Mouse (Mus musculus): ENCODE measurements around the gene Fchsd2. TPM values are rescaled to one million over a fixed set of nuclear protein-coding genes. Genes with fewer than 3 reads are reported as not detected.

Gene Fchsd2
- polyA plus RNA-seq, 1 experiment, result 68.2 TPM

- Histone ChIP-seq H3K4me1 (ENCODE audit: control insufficient read depth, insufficient read depth, low read length) (peaks cover 31% of the 10 kb centered on the region), H3K4me3 (ENCODE audit: insufficient read depth, low read depth, low read length) (no peak overlapping the region), H3K27ac (ENCODE audit: insufficient read depth, low read depth, low read length) (peak overlapping the region; percentile 97; the same call in 1 of the 2 replicates)
- TF ChIP-seq CTCF (IDR thresholded peaks at IDR 0.05; ENCODE audit: insufficient read depth, low read depth, low read length), result no peak
- TF ChIP-seq POLR2A (IDR thresholded peaks at IDR 0.05; ENCODE audit: insufficient read depth, low read depth, low read length), result no peak
Observed at GRCm38 (mm10) chr7:101315699-101316098, 223.0 kb downstream of the Fchsd2 start.

GRCm38 (mm10) chr7:101316591-101317001, 223.9 kb downstream of the Fchsd2 start:
- Histone ChIP-seq H3K4me3 (ENCODE audit: insufficient read depth, low read depth, low read length) (no peak overlapping the region), H3K27ac (ENCODE audit: insufficient read depth, low read depth, low read length) (no peak overlapping the region), H3K4me1 (ENCODE audit: control insufficient read depth, insufficient read depth, low read length) (peaks cover 31% of the 10 kb centered on the region)
- TF ChIP-seq CTCF (IDR thresholded peaks at IDR 0.05; ENCODE audit: insufficient read depth, low read depth, low read length) (no peak), POLR2A (IDR thresholded peaks at IDR 0.05; ENCODE audit: insufficient read depth, low read depth, low read length) (no peak)
- WGBS, result 77% methylated on average over 6 of the region's 6 CpGs

GRCm38 (mm10) chr7:101317014-101317413, 224.4 kb downstream of the Fchsd2 start, which contains the start of gene Stard10:
TSS of gene Stard10 (plus strand) at chr7:101317086.
- H3K4me3 ChIP-seq (ENCODE audit: insufficient read depth, low read depth, low read length), result no peak within 1 kb of the TSS
- H3K27ac ChIP-seq (ENCODE audit: insufficient read depth, low read depth, low read length), result no peak within 1 kb of the TSS
- no peak for TF ChIP-seq POLR2A (IDR thresholded peaks at IDR 0.05; ENCODE audit: insufficient read depth, low read depth, low read length)
- TF ChIP-seq CTCF (IDR thresholded peaks at IDR 0.05; ENCODE audit: insufficient read depth, low read depth, low read length), result no peak
- peaks cover 31% of the 10 kb centered on the region for H3K4me1 ChIP-seq (ENCODE audit: control insufficient read depth, insufficient read depth, low read length)
- WGBS, result 70% methylated on average over 3 of the region's 3 CpGs

- no peak for TF ChIP-seq POLR2A (IDR thresholded peaks at IDR 0.05; ENCODE audit: insufficient read depth, low read depth, low read length)
- TF ChIP-seq CTCF (IDR thresholded peaks at IDR 0.05; ENCODE audit: insufficient read depth, low read depth, low read length), result no peak
- 84% methylated on average over 4 of the region's 4 CpGs for WGBS
- peaks cover 38% of the 10 kb centered on the region for H3K4me1 ChIP-seq (ENCODE audit: control insufficient read depth, insufficient read depth, low read length)
- no peak overlapping the region for H3K27ac ChIP-seq (ENCODE audit: insufficient read depth, low read depth, low read length)
- no peak overlapping the region for H3K4me3 ChIP-seq (ENCODE audit: insufficient read depth, low read depth, low read length)
Observed at GRCm38 (mm10) chr7:101318848-101319247, 226.2 kb downstream of the Fchsd2 start.

GRCm38 (mm10) chr7:101319796-101320195, 227.1 kb downstream of the Fchsd2 start:
- Histone ChIP-seq H3K4me1 (ENCODE audit: control insufficient read depth, insufficient read depth, low read length) (peaks cover 39% of the 10 kb centered on the region), H3K4me3 (ENCODE audit: insufficient read depth, low read depth, low read length) (no peak overlapping the region), H3K27ac (ENCODE audit: insufficient read depth, low read depth, low read length) (no peak overlapping the region)
- TF ChIP-seq POLR2A (IDR thresholded peaks at IDR 0.05; ENCODE audit: insufficient read depth, low read depth, low read length), result no peak
- no peak for TF ChIP-seq CTCF (IDR thresholded peaks at IDR 0.05; ENCODE audit: insufficient read depth, low read depth, low read length)
- WGBS, result 77% methylated on average over 1 of the region's 1 CpGs

GRCm38 (mm10) chr7:101320399-101321217, 227.9 kb downstream of the Fchsd2 start:
- TF ChIP-seq CTCF (IDR thresholded peaks at IDR 0.05; ENCODE audit: insufficient read depth, low read depth, low read length) (no peak), POLR2A (IDR thresholded peaks at IDR 0.05; ENCODE audit: insufficient read depth, low read depth, low read length) (no peak)
- H3K27ac ChIP-seq (ENCODE audit: insufficient read depth, low read depth, low read length), result 0 out of 2 replicates have a peak overlapping the region, but pooled peaks have one; percentile 5
- WGBS, result 4% methylated on average over 29 of the region's 37 CpGs
- peaks cover 34% of the 10 kb centered on the region for H3K4me1 ChIP-seq (ENCODE audit: control insufficient read depth, insufficient read depth, low read length)
- peak overlapping the region; percentile 74 for H3K4me3 ChIP-seq (ENCODE audit: insufficient read depth, low read depth, low read length)

GRCm38 (mm10) chr7:101321218-101321827, 228.7 kb downstream of the Fchsd2 start:
- WGBS, result 3% methylated on average over 57 of the region's 61 CpGs
- Histone ChIP-seq H3K4me1 (ENCODE audit: control insufficient read depth, insufficient read depth, low read length) (peaks cover 34% of the 10 kb centered on the region), H3K27ac (ENCODE audit: insufficient read depth, low read depth, low read length) (peak overlapping the region; percentile 12; the same call in 1 of the 2 replicates), H3K4me3 (ENCODE audit: insufficient read depth, low read depth, low read length) (peak overlapping the region; percentile 74)
- no peak for TF ChIP-seq CTCF (IDR thresholded peaks at IDR 0.05; ENCODE audit: insufficient read depth, low read depth, low read length)
- TF ChIP-seq POLR2A (IDR thresholded peaks at IDR 0.05; ENCODE audit: insufficient read depth, low read depth, low read length), result no peak

- H3K4me1 ChIP-seq (ENCODE audit: control insufficient read depth, insufficient read depth, low read length), result peaks cover 49% of the 10 kb centered on the region
- H3K4me3 ChIP-seq (ENCODE audit: insufficient read depth, low read depth, low read length), result peak overlapping the region; percentile 74
- WGBS, result 44% methylated on average over 4 of the region's 4 CpGs
- TF ChIP-seq POLR2A (IDR thresholded peaks at IDR 0.05; ENCODE audit: insufficient read depth, low read depth, low read length) (no peak), CTCF (IDR thresholded peaks at IDR 0.05; ENCODE audit: insufficient read depth, low read depth, low read length) (no peak)
- peak overlapping the region; percentile 11; the same call in 1 of the 2 replicates for H3K27ac ChIP-seq (ENCODE audit: insufficient read depth, low read depth, low read length)
Observed at GRCm38 (mm10) chr7:101323141-101323594, 230.5 kb downstream of the Fchsd2 start.
